Mouse (Mus musculus): ENCODE measurements around the gene Plekhm1.
"Not testable (repeated sequence)": the region's sequence is repeated elsewhere in the genome, so short reads cannot be mapped to it uniquely, and the experiment has no call there.

Gene Plekhm1

DNA sequence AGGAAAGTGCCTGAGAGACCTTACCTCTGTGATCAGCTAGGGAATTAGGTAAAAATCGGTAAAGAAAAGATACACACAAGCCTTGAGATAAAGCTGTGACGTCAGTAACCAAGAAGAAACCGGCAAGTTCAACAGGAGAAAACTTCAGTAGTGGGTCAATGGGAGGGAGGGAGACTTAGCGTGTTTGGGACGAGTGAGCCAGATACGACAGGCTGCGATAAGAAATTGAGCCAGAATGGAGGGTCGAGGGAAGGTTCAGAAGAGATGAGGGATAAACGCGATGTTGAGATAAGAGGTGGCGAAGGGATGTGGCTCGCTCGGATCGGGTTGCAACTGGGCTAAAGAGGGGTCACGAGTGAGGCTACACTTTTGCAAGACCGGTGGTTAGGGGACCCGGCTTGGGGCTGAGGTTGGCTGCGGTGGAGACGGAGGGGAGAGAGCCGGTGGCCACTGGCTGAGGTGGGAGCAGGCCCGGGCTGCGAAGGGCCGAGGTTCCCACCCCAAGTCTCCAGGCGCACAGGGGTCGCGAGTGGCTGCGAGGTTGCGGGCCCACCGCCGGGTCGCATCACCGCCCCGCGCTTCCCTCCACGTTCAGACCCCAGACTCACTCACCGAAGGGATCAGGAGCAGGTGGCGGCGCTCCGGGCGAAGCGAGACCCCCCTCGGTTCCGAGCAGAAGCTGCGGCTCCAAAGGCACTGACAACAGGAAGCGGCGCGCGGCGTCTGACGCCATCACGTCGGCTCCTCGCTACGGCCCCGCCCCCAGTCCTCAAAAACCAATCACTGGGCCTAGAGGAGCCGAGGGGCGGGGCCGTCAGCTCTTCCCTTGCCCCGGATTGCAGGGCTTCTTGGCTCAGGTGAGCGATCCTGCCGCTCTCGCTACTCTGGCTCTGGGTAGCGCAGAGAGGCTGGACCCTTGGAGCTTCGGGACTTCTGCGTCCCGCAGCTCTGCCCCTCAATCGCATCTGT is at the start of gene Plekhm1:
Plekhm1 (minus strand) TSS at position 707 of the 969 bp plus-strand sequence.
- DNase-seq (ENCODE audit: low spot score): peak; percentile 92

GRCm38 (mm10) chr11:103451105-103451504 is 38.6 kb upstream of the Plekhm1 start:
- DNase-seq (ENCODE audit: low spot score): not testable (repeated sequence)

GRCm38 (mm10) chr11:103449721-103450120 is 37.2 kb upstream of the Plekhm1 start:
- DNase-seq (ENCODE audit: low spot score): not testable (repeated sequence)

GRCm38 (mm10) chr11:103443678-103444077 is 31.2 kb upstream of the Plekhm1 start:
- DNase-seq (ENCODE audit: low spot score): no peak

DNA sequence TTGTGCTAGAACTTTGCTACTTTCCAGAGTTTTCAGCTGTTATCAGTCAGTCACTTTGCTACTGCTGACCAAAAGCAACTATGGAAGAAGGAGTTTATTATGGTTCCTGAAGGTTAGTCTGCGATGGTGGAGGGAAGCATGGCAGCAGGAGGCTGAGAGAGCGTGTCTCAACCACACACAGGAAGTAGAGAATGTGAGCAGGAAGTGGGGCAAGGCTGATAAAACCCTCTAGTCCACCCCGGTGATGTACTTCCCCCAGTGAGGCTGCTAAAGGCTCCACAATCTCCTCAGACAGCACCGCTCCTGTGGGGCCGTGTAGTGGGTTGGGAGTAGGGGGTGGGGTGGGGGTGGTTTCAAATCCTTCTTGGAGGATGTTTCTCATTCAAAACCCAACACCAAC is 23.8 kb upstream of the Plekhm1 start:
- no peak for DNase-seq (ENCODE audit: low spot score)

- no peak for DNase-seq (ENCODE audit: low spot score)
These were observed 12.5 kb upstream of the Plekhm1 start for GRCm38 (mm10) chr11:103425031-103425430.

- DNase-seq (ENCODE audit: low spot score): no peak
These were observed 7.2 kb upstream of the Plekhm1 start for GRCm38 (mm10) chr11:103419667-103420066.

GRCm38 (mm10) chr11:103419226-103419625 is 6.7 kb upstream of the Plekhm1 start:
- no peak for DNase-seq (ENCODE audit: low spot score)

DNA sequence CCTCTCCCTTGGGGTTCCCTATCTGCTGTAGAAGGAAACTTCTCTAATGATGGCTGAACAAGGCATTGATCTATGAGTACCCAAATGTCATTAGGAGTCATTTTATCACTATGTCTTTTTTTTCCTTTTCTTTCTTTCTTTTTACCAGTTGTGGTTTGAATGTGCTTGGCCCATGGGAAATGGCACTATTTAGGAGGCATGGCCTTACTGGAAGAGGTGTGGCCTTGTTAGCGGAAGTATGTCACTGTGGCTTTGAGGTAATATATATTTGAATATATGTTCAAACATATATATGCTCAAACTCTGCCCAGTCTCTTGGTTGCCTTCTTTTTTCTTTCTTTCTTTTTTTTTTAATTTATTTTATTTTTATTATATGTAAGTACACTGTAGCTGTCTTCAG is 1.0 kb upstream of the Plekhm1 start:
- DNase-seq (ENCODE audit: low spot score): no peak

- DNase-seq (ENCODE audit: low spot score): no peak
These were observed 500 bp upstream of the Plekhm1 start for GRCm38 (mm10) chr11:103412950-103413423.

DNA sequence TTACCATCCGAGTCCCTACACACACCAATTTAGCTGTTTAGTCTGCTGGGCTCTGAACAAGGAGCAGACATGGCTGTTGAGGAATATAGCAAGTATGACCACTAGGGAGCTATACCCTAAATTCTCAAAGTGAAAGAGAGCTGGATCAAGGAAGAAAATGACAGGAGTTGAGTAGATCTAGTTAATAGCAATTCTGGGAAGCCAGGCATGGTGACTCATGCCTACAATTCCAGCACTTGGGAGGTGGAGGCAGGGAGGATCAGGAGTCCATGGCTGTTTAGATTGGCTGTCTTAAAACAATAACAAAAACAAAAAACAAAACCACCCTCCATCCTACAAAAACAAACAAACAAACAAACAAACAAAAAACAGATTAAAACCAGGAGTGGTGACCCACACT is 1.2 kb downstream of the Plekhm1 start:
- DNase-seq (ENCODE audit: low spot score): no peak

DNA sequence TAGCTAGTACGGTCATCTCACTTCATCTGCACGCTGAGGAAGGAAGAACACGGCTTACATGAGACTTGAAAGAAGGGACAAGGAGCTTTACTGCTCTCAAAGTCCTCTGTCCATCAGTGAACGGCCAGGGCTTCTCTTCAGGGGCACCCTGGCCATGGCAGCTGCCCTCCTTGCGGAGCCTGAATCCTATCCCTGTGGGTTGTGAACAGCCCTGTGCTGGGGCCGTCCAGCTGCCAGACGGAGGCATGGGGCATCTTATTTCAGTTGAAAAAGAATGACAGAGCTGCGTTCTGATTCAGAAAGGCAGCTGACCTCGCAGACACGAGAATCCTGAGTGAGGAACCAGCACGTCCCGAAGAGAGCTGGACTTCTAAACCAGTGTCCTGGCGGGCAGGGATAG is 3.6 kb downstream of the Plekhm1 start:
- no peak for DNase-seq (ENCODE audit: low spot score)

DNA sequence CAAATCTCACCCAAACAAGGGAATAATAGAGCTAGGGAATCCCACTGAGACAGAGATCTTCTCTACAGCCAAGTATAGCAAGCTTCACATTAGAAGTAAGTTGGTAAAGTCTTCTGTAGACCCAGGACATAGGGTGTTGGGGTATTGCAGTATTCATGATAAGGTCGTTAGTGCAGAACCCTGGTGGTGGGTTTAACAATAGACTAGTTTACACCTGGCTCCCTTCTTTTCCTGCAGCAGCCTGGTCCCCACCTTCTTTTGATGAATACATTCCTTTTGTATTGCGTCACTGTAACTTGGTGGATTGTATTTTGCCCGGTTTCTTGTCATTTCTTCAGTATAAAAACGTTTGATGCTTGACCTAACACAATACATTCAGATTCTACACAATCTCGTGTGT is 5.4 kb downstream of the Plekhm1 start:
- not testable (repeated sequence) for DNase-seq (ENCODE audit: low spot score)

DNA sequence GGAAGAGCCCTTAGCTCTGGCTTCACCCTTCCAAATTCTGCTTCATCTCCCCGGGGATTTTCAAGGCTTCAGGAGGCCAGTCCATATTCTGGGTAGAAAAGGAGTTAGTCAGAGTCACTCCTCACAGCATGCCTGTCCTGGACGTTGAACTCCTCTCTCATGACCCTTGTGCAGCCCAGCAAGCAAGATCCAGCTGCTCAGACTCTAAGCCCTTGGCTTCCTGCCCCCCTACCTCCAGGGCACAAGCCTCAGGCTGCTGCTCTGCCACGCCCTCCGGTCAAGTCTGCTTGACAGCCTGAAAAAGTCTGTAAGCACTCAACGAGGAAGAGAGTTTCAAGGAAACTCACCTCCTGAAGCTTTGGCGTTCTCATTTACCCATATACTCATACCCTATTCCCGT is 5.9 kb downstream of the Plekhm1 start:
- peak; percentile 75 for DNase-seq (ENCODE audit: low spot score)

- DNase-seq (ENCODE audit: low spot score): no peak
These were observed 6.7 kb downstream of the Plekhm1 start for GRCm38 (mm10) chr11:103405814-103406213.

GRCm38 (mm10) chr11:103404618-103405017 is 7.9 kb downstream of the Plekhm1 start:
- DNase-seq (ENCODE audit: low spot score): no peak

DNA sequence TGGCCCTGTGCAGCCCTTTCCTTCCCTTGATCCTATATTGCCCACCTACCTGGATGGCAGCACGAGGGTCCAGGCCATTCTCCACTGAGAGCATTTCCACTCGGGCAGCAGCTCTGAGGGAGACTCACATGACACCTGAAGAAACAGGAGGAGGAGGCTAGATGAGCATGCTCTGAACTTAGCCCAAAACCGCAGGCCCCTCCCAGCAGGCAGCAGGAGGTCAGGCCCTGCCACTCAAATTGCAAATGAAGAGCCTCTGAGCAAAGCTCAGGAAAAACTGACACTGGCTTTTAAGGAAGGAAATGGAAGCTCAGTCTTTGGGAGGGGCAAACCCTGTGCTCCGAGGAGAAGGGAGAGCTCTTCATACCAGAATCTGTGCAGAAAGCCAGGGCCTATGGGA is 8.7 kb downstream of the Plekhm1 start:
- DNase-seq (ENCODE audit: low spot score): no peak

- no peak for DNase-seq (ENCODE audit: low spot score)
These were observed 9.7 kb downstream of the Plekhm1 start for GRCm38 (mm10) chr11:103402738-103403137.

GRCm38 (mm10) chr11:103402198-103402597 is 10.3 kb downstream of the Plekhm1 start:
- peak; percentile 54 for DNase-seq (ENCODE audit: low spot score)

DNA sequence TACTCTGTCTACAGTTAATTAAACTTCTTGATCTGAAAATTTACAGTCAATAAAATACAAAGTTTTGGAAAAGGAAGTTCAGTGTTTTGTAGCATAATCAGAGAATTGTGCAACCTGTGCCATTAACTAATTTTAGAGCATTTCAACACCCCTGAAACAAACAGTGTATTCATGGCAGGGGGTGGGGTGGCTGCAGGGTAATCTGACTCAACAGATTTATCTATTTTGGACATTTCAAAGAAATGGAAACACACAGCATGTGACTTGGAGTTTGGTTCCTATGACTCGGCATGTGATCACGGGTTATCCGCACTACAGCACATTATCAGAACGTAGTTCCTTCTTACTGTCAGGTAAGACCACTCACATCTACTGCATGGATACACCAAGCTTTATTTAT is 12.5 kb downstream of the Plekhm1 start:
- DNase-seq (ENCODE audit: low spot score): no peak

- DNase-seq (ENCODE audit: low spot score): no peak
These were observed 13.4 kb downstream of the Plekhm1 start for GRCm38 (mm10) chr11:103399050-103399449.

DNA sequence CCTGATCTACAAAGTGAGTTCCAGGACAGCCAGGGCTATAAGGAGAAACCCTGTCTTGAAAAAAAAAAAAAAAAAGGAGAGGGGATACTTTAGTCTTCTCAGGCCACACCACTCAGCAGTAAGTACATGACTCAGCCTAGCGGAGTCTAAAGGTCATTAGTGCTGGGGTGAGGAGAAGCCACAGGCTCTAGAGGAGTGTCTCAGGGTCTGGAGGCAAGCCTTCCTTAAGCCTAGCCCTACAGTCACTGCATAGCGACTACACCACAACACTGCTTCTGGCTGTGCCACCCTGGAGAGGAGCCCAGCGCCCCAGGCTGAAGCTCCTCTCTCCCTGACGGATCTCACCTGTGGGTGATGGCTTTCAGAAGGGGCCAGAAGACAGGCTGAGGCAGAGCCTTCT is 15.8 kb downstream of the Plekhm1 start:
- DNase-seq (ENCODE audit: low spot score): peak; percentile 75

- DNase-seq (ENCODE audit: low spot score): no peak
These were observed 16.3 kb downstream of the Plekhm1 start for GRCm38 (mm10) chr11:103396236-103396635.

GRCm38 (mm10) chr11:103394604-103395003 is 17.9 kb downstream of the Plekhm1 start:
- DNase-seq (ENCODE audit: low spot score): no peak

All from yolk sac, embryonic 10.5 days (tissue).